Mouse (Mus musculus) hindbrain, embryonic 10.5 days (tissue): Measurements from ENCODE around the gene Utrn. TPM values are rescaled to one million over a fixed set of nuclear protein-coding genes. Genes with fewer than 3 reads are reported as not detected.
A peak's percentile ranks its signal among the peaks of the same experiment; 100 is the strongest.
"Not testable (repeated sequence)": the region's sequence is repeated elsewhere in the genome, so short reads cannot be mapped to it uniquely, and the experiment has no call there.

ENCODE experiments used
- DNase-seq: peaks from one replicate; pipeline ENCODE4 v3.0.0-alpha.2; 2017; ENCODE audit warnings: low spot score
- H3K27ac ChIP-seq: fragments of 300-500 bp; sonication (generic); 2 replicates; pipeline ENCODE4 v1.5.1; 2016; ENCODE audit warnings: mild to moderate bottlenecking, moderate library complexity
- H3K27me3 ChIP-seq: fragments of 300-500 bp; sonication (generic); 2 replicates; pipeline ENCODE4 v1.6.1; 2016; ENCODE audit warnings: mild to moderate bottlenecking; ENCODE audit not compliant: poor library complexity, insufficient read depth, severe bottlenecking
- H3K36me3 ChIP-seq: fragments of 300-500 bp; sonication (generic); 2 replicates; pipeline ENCODE4 v1.6.1; 2016; ENCODE audit warnings: mild to moderate bottlenecking, moderate library complexity
- H3K4me1 ChIP-seq: fragments of 300-500 bp; sonication (generic); replicated peaks from 2 replicates; pipeline ENCODE4 v1.6.1; 2016; ENCODE audit warnings: mild to moderate bottlenecking
- H3K4me3 ChIP-seq: fragments of 300-500 bp; sonication (generic); 2 replicates; pipeline ENCODE4 v1.5.1; 2016; ENCODE audit warnings: mild to moderate bottlenecking, moderate library complexity
- H3K9me3 ChIP-seq: fragments of 300-500 bp; sonication (generic); 2 replicates; pipeline ENCODE4 v1.6.1; 2016; ENCODE audit warnings: mild to moderate bottlenecking, moderate library complexity
- WGBS: fragments of 180-500 bp; shearing (Covaris S2); methylation state at CpG from one replicate; pipeline ENCODE4 v1.1.7; 2016; 5-methylcytosine and 5-hydroxymethylcytosine counted together
- polyA plus RNA-seq: library from polyadenylated mRNA; unstranded; fragments of >200 nt; fragmentation: Nextera tagmentation; extraction: Ambion mirVana; gene quantifications from 2 replicates; pipeline ENCODE4 v1.2.1, GENCODE M21; 2016

Gene Utrn
- polyA plus RNA-seq, 1 experiment from 2014 or later, result 38.7 TPM

GRCm38 (mm10) chr10:12609896-12610295, 259.3 kb downstream of the Utrn start:
- H3K27ac ChIP-seq, result no peak overlapping the region
- no peak for DNase-seq

GRCm38 (mm10) chr10:12608634-12609033, 260.5 kb downstream of the Utrn start:
- H3K4me1 ChIP-seq, result no peaks in the 10 kb centered on the region
- no peaks in the 10 kb centered on the region for H3K9me3 ChIP-seq

More at GRCm38 (mm10) chr10:12609896-12610295, 259.3 kb downstream of the Utrn start:
- H3K27me3 ChIP-seq, result no peaks in the 10 kb centered on the region
- H3K4me3 ChIP-seq, result no peak overlapping the region
- WGBS, result 83% methylated on average over 7 of the region's 7 CpGs
- no peaks in the 10 kb centered on the region for H3K9me3 ChIP-seq
- H3K4me1 ChIP-seq, result peaks cover 5% of the 10 kb centered on the region; the same call in 1 of the 2 replicates
- no peaks in the 10 kb centered on the region for H3K36me3 ChIP-seq

GRCm38 (mm10) chr10:12607180-12607579, 262.0 kb downstream of the Utrn start:
- not testable (repeated sequence) for H3K4me1 ChIP-seq, H3K27ac ChIP-seq, H3K4me3 ChIP-seq, H3K36me3 ChIP-seq, H3K9me3 ChIP-seq, H3K27me3 ChIP-seq, DNase-seq
- WGBS, result 96% methylated on average over 6 of the region's 6 CpGs

More at GRCm38 (mm10) chr10:12608634-12609033, 260.5 kb downstream of the Utrn start:
- DNase-seq, result no peak
- Histone ChIP-seq H3K27ac (no peak overlapping the region), H3K4me3 (no peak overlapping the region), H3K36me3 (no peaks in the 10 kb centered on the region), H3K27me3 (no peaks in the 10 kb centered on the region)

- Histone ChIP-seq H3K27ac (no peak overlapping the region), H3K4me3 (no peak overlapping the region), H3K27me3 (no peaks in the 10 kb centered on the region), H3K9me3 (no peaks in the 10 kb centered on the region), H3K36me3 (no peaks in the 10 kb centered on the region), H3K4me1 (peaks cover 4% of the 10 kb centered on the region)
- DNase-seq, result no peak
- WGBS, result 41% methylated on average over 2 of the region's 2 CpGs
These were observed 273.8 kb downstream of the Utrn start for GRCm38 (mm10) chr10:12595379-12595778.

- H3K27me3 ChIP-seq, result no peaks in the 10 kb centered on the region
- no peaks in the 10 kb centered on the region for H3K36me3 ChIP-seq
- H3K4me1 ChIP-seq, result peaks cover 4% of the 10 kb centered on the region
- H3K9me3 ChIP-seq, result no peaks in the 10 kb centered on the region
- no peak for DNase-seq
- no peak overlapping the region for H3K27ac ChIP-seq
- no peak overlapping the region for H3K4me3 ChIP-seq
- 86% methylated on average over 8 of the region's 8 CpGs for WGBS
These were observed 274.2 kb downstream of the Utrn start for GRCm38 (mm10) chr10:12594958-12595357.

GRCm38 (mm10) chr10:12593071-12593470, 276.1 kb downstream of the Utrn start:
- no peaks in the 10 kb centered on the region for H3K9me3 ChIP-seq
- no peak for DNase-seq
- no peaks in the 10 kb centered on the region for H3K27me3 ChIP-seq
- H3K27ac ChIP-seq, result no peak overlapping the region
- H3K36me3 ChIP-seq, result no peaks in the 10 kb centered on the region
- no peak overlapping the region for H3K4me3 ChIP-seq
- peaks cover 4% of the 10 kb centered on the region for H3K4me1 ChIP-seq

GRCm38 (mm10) chr10:12591946-12592345, 277.2 kb downstream of the Utrn start:
- no peak overlapping the region for H3K4me3 ChIP-seq
- WGBS, result 49% methylated on average over 5 of the region's 5 CpGs
- H3K4me1 ChIP-seq, result peaks cover 4% of the 10 kb centered on the region
- H3K27ac ChIP-seq, result no peak overlapping the region
- H3K36me3 ChIP-seq, result no peaks in the 10 kb centered on the region
- no peaks in the 10 kb centered on the region for H3K27me3 ChIP-seq
- H3K9me3 ChIP-seq, result no peaks in the 10 kb centered on the region
- peak; percentile 5 for DNase-seq

GRCm38 (mm10) chr10:12588051-12588450, 281.1 kb downstream of the Utrn start:
- no peak for DNase-seq
- WGBS, result 85% methylated on average over 7 of the region's 7 CpGs

GRCm38 (mm10) chr10:12587318-12587717, 281.8 kb downstream of the Utrn start:
- no peak for DNase-seq
- Histone ChIP-seq H3K36me3 (no peaks in the 10 kb centered on the region), H3K4me1 (no peaks in the 10 kb centered on the region), H3K9me3 (no peaks in the 10 kb centered on the region; the same call in 1 of the 2 replicates), H3K27me3 (no peaks in the 10 kb centered on the region), H3K27ac (no peak overlapping the region), H3K4me3 (no peak overlapping the region)
- 89% methylated on average over 1 of the region's 1 CpGs for WGBS

More at GRCm38 (mm10) chr10:12588051-12588450, 281.1 kb downstream of the Utrn start:
- no peaks in the 10 kb centered on the region for H3K27me3 ChIP-seq
- no peak overlapping the region for H3K4me3 ChIP-seq
- no peaks in the 10 kb centered on the region; the same call in 1 of the 2 replicates for H3K9me3 ChIP-seq
- H3K36me3 ChIP-seq, result no peaks in the 10 kb centered on the region
- H3K4me1 ChIP-seq, result no peaks in the 10 kb centered on the region
- H3K27ac ChIP-seq, result no peak overlapping the region

- no peak for DNase-seq
- WGBS, result 88% methylated on average over 2 of the region's 2 CpGs
- no peaks in the 10 kb centered on the region for H3K27me3 ChIP-seq
These were observed 282.3 kb downstream of the Utrn start for GRCm38 (mm10) chr10:12586825-12587224.

GRCm38 (mm10) chr10:12586200-12586599, 283.0 kb downstream of the Utrn start:
- WGBS, result 92% methylated on average over 1 of the region's 1 CpGs
- Histone ChIP-seq H3K27ac (no peak overlapping the region), H3K36me3 (no peaks in the 10 kb centered on the region), H3K4me3 (no peak overlapping the region), H3K27me3 (no peaks in the 10 kb centered on the region), H3K4me1 (no peaks in the 10 kb centered on the region), H3K9me3 (no peaks in the 10 kb centered on the region; the same call in 1 of the 2 replicates)
- DNase-seq, result no peak

More at GRCm38 (mm10) chr10:12586825-12587224, 282.3 kb downstream of the Utrn start:
- Histone ChIP-seq H3K4me3 (no peak overlapping the region), H3K9me3 (no peaks in the 10 kb centered on the region; the same call in 1 of the 2 replicates), H3K36me3 (no peaks in the 10 kb centered on the region), H3K27ac (no peak overlapping the region), H3K4me1 (no peaks in the 10 kb centered on the region)

GRCm38 (mm10) chr10:12583473-12583872, 285.7 kb downstream of the Utrn start:
- Histone ChIP-seq H3K9me3 (no peaks in the 10 kb centered on the region; the same call in 1 of the 2 replicates), H3K4me1 (peaks cover 11% of the 10 kb centered on the region), H3K27me3 (no peaks in the 10 kb centered on the region), H3K4me3 (no peak overlapping the region), H3K27ac (no peak overlapping the region), H3K36me3 (no peaks in the 10 kb centered on the region)
- DNase-seq, result no peak
- WGBS, result 93% methylated on average over 3 of the region's 3 CpGs

GRCm38 (mm10) chr10:12579048-12579447, 290.1 kb downstream of the Utrn start:
- H3K9me3 ChIP-seq, result no peaks in the 10 kb centered on the region; the same call in 1 of the 2 replicates
- peaks cover 31% of the 10 kb centered on the region for H3K4me1 ChIP-seq
- no peaks in the 10 kb centered on the region for H3K27me3 ChIP-seq
- no peak overlapping the region for H3K4me3 ChIP-seq
- DNase-seq, result peak; percentile 8
- 18% methylated on average over 1 of the region's 1 CpGs for WGBS
- H3K27ac ChIP-seq, result no peak overlapping the region
- H3K36me3 ChIP-seq, result no peaks in the 10 kb centered on the region
